Mouse (Mus musculus): ENCODE measurements around the gene Galnt2. TPM values are rescaled to one million over a fixed set of nuclear protein-coding genes. Genes with fewer than 3 reads are reported as not detected.
A peak's percentile ranks its signal among the peaks of the same experiment; 100 is the strongest.

Gene Galnt2
- polyA plus RNA-seq, 1 experiment from 2014 or later = 34.8 TPM

GRCm38 (mm10) chr8:124343151-124343550 lies 112.0 kb downstream of the Galnt2 start:
- DNase-seq (ENCODE audit: low spot score) = no peak
- Histone ChIP-seq H3K4me3 (no peak overlapping the region), H3K4me1 (peaks cover 17% of the 10 kb centered on the region), H3K27ac (replicated peaks) (no peak overlapping the region), H3K27me3 (replicated peaks; ENCODE audit: low read depth, poor library complexity, severe bottlenecking) (no peaks in the 10 kb centered on the region), H3K9me3 (no peaks in the 10 kb centered on the region), H3K36me3 (replicated peaks) (peaks cover 74% of the 10 kb centered on the region)
- WGBS = 96% methylated on average over 15 of the region's 15 CpGs

GRCm38 (mm10) chr8:124343991-124344390 lies 112.8 kb downstream of the Galnt2 start:
- H3K36me3 ChIP-seq (replicated peaks) = peaks cover 66% of the 10 kb centered on the region

GRCm38 (mm10) chr8:124345098-124345497 lies 113.9 kb downstream of the Galnt2 start:
- H3K27me3 ChIP-seq (replicated peaks; ENCODE audit: low read depth, poor library complexity, severe bottlenecking) = no peaks in the 10 kb centered on the region
- no peak overlapping the region for H3K27ac ChIP-seq (replicated peaks)
- H3K9me3 ChIP-seq = no peaks in the 10 kb centered on the region
- no peak for DNase-seq (ENCODE audit: low spot score)
- 83% methylated on average over 10 of the region's 10 CpGs for WGBS
- H3K4me3 ChIP-seq = no peak overlapping the region
- H3K36me3 ChIP-seq (replicated peaks) = peaks cover 55% of the 10 kb centered on the region
- H3K4me1 ChIP-seq = peaks cover 16% of the 10 kb centered on the region

More at GRCm38 (mm10) chr8:124343991-124344390, 112.8 kb downstream of the Galnt2 start:
- Histone ChIP-seq H3K27me3 (replicated peaks; ENCODE audit: low read depth, poor library complexity, severe bottlenecking) (no peaks in the 10 kb centered on the region), H3K27ac (replicated peaks) (no peak overlapping the region), H3K4me3 (no peak overlapping the region), H3K9me3 (no peaks in the 10 kb centered on the region), H3K4me1 (peaks cover 21% of the 10 kb centered on the region)
- 90% methylated on average over 12 of the region's 12 CpGs for WGBS
- DNase-seq (ENCODE audit: low spot score) = no peak

GRCm38 (mm10) chr8:124346852-124347523 lies 115.8 kb downstream of the Galnt2 start:
- H3K27ac ChIP-seq (replicated peaks) = no peak overlapping the region
- WGBS = 45% methylated on average over 19 of the region's 19 CpGs
- peaks cover 10% of the 10 kb centered on the region; the same call in 1 of the 2 replicates for H3K4me1 ChIP-seq
- no peaks in the 10 kb centered on the region for H3K9me3 ChIP-seq
- peaks cover 36% of the 10 kb centered on the region for H3K36me3 ChIP-seq (replicated peaks)
- H3K27me3 ChIP-seq (replicated peaks; ENCODE audit: low read depth, poor library complexity, severe bottlenecking) = no peaks in the 10 kb centered on the region
- DNase-seq (ENCODE audit: low spot score) = peak; percentile 77
- no peak overlapping the region for H3K4me3 ChIP-seq

GRCm38 (mm10) chr8:124348087-124348486 lies 116.9 kb downstream of the Galnt2 start:
- no peaks in the 10 kb centered on the region for H3K27me3 ChIP-seq (replicated peaks; ENCODE audit: low read depth, poor library complexity, severe bottlenecking)
- H3K4me3 ChIP-seq = no peak overlapping the region
- no peak overlapping the region for H3K27ac ChIP-seq (replicated peaks)
- H3K9me3 ChIP-seq = no peaks in the 10 kb centered on the region
- H3K4me1 ChIP-seq = peaks cover 10% of the 10 kb centered on the region; the same call in 1 of the 2 replicates
- DNase-seq (ENCODE audit: low spot score) = no peak
- peaks cover 25% of the 10 kb centered on the region for H3K36me3 ChIP-seq (replicated peaks)
- WGBS = 82% methylated on average over 1 of the region's 1 CpGs

GRCm38 (mm10) chr8:124349663-124350062 lies 118.5 kb downstream of the Galnt2 start:
- H3K4me1 ChIP-seq = peaks cover 10% of the 10 kb centered on the region; the same call in 1 of the 2 replicates
- peak; percentile 83 for DNase-seq (ENCODE audit: low spot score)
- no peak overlapping the region for H3K4me3 ChIP-seq
- 36% methylated on average over 7 of the region's 7 CpGs for WGBS
- peaks cover 9% of the 10 kb centered on the region for H3K36me3 ChIP-seq (replicated peaks)
- H3K9me3 ChIP-seq = no peaks in the 10 kb centered on the region
- H3K27ac ChIP-seq (replicated peaks) = no peak overlapping the region
- no peaks in the 10 kb centered on the region for H3K27me3 ChIP-seq (replicated peaks; ENCODE audit: low read depth, poor library complexity, severe bottlenecking)

- WGBS = 57% methylated on average over 5 of the region's 5 CpGs
- Histone ChIP-seq H3K4me1 (peaks cover 7% of the 10 kb centered on the region; the same call in 1 of the 2 replicates), H3K36me3 (replicated peaks) (no peaks in the 10 kb centered on the region), H3K4me3 (no peak overlapping the region), H3K27ac (replicated peaks) (no peak overlapping the region), H3K27me3 (replicated peaks; ENCODE audit: low read depth, poor library complexity, severe bottlenecking) (no peaks in the 10 kb centered on the region), H3K9me3 (no peaks in the 10 kb centered on the region)
- no peak for DNase-seq (ENCODE audit: low spot score)
Observed at GRCm38 (mm10) chr8:124351636-124352035, 120.4 kb downstream of the Galnt2 start.

- WGBS = 85% methylated on average over 3 of the region's 3 CpGs
- peaks cover 7% of the 10 kb centered on the region; the same call in 1 of the 2 replicates for H3K9me3 ChIP-seq
- no peaks in the 10 kb centered on the region for H3K27me3 ChIP-seq (replicated peaks; ENCODE audit: low read depth, poor library complexity, severe bottlenecking)
- no peak overlapping the region for H3K27ac ChIP-seq (replicated peaks)
- no peak for DNase-seq (ENCODE audit: low spot score)
- no peak overlapping the region for H3K4me3 ChIP-seq
- no peaks in the 10 kb centered on the region for H3K36me3 ChIP-seq (replicated peaks)
- no peaks in the 10 kb centered on the region for H3K4me1 ChIP-seq
Observed at GRCm38 (mm10) chr8:124360911-124361310, 129.7 kb downstream of the Galnt2 start.

- WGBS = 84% methylated on average over 11 of the region's 11 CpGs
- Histone ChIP-seq H3K4me3 (no peak overlapping the region), H3K4me1 (no peaks in the 10 kb centered on the region), H3K9me3 (peaks cover 7% of the 10 kb centered on the region; the same call in 1 of the 2 replicates), H3K27ac (replicated peaks) (no peak overlapping the region), H3K36me3 (replicated peaks) (no peaks in the 10 kb centered on the region), H3K27me3 (replicated peaks; ENCODE audit: low read depth, poor library complexity, severe bottlenecking) (no peaks in the 10 kb centered on the region)
- no peak for DNase-seq (ENCODE audit: low spot score)
Observed at GRCm38 (mm10) chr8:124361773-124362427, 130.7 kb downstream of the Galnt2 start.

GRCm38 (mm10) chr8:124362589-124362988 lies 131.4 kb downstream of the Galnt2 start:
- 79% methylated on average over 7 of the region's 7 CpGs for WGBS
- Histone ChIP-seq H3K36me3 (replicated peaks) (no peaks in the 10 kb centered on the region), H3K4me1 (no peaks in the 10 kb centered on the region), H3K4me3 (no peak overlapping the region), H3K27ac (replicated peaks) (no peak overlapping the region), H3K27me3 (replicated peaks; ENCODE audit: low read depth, poor library complexity, severe bottlenecking) (no peaks in the 10 kb centered on the region), H3K9me3 (peaks cover 7% of the 10 kb centered on the region; the same call in 1 of the 2 replicates)
- DNase-seq (ENCODE audit: low spot score) = no peak

- Histone ChIP-seq H3K9me3 (peaks cover 7% of the 10 kb centered on the region; the same call in 1 of the 2 replicates), H3K36me3 (replicated peaks) (no peaks in the 10 kb centered on the region), H3K4me3 (no peak overlapping the region), H3K27ac (replicated peaks) (no peak overlapping the region), H3K4me1 (no peaks in the 10 kb centered on the region), H3K27me3 (replicated peaks; ENCODE audit: low read depth, poor library complexity, severe bottlenecking) (no peaks in the 10 kb centered on the region)
- DNase-seq (ENCODE audit: low spot score) = no peak
- 92% methylated on average over 15 of the region's 15 CpGs for WGBS
Observed at GRCm38 (mm10) chr8:124363337-124363736, 132.1 kb downstream of the Galnt2 start.

- peak; percentile 78 for DNase-seq (ENCODE audit: low spot score)
- Histone ChIP-seq H3K4me1 (no peaks in the 10 kb centered on the region), H3K27me3 (replicated peaks; ENCODE audit: low read depth, poor library complexity, severe bottlenecking) (no peaks in the 10 kb centered on the region), H3K27ac (replicated peaks) (no peak overlapping the region), H3K36me3 (replicated peaks) (no peaks in the 10 kb centered on the region), H3K4me3 (no peak overlapping the region), H3K9me3 (no peaks in the 10 kb centered on the region)
- 24% methylated on average over 8 of the region's 8 CpGs for WGBS
Observed at GRCm38 (mm10) chr8:124368213-124368612, 137.0 kb downstream of the Galnt2 start.

Data from embryonic facial prominence, embryonic 10.5 days (tissue).